Mouse (Mus musculus): ENCODE results near the gene Lrmda. TPM values are rescaled to one million over a fixed set of nuclear protein-coding genes. Genes with fewer than 3 reads are reported as not detected.

Lrmda gene
- polyA plus RNA-seq, 1 experiment, result not detected

- TF ChIP-seq CTCF (IDR thresholded peaks at IDR 0.05; ENCODE audit: borderline replicate concordance, extremely low read depth, insufficient read depth, insufficient read length) (no peak), POLR2A (IDR thresholded peaks at IDR 0.05; ENCODE audit: borderline replicate concordance, extremely low read depth, insufficient read depth, insufficient read length, poor library complexity, severe bottlenecking) (no peak)
- peak; percentile 65 for DNase-seq (ENCODE audit: low read depth)
These were observed 334.1 kb downstream of the Lrmda start for GRCm38 (mm10) chr14:22353626-22354025.

GRCm38 (mm10) chr14:22354769-22355574 lies 335.5 kb downstream of the Lrmda start:
- peak; percentile 71 for DNase-seq (ENCODE audit: low read depth)

GRCm38 (mm10) chr14:22357991-22358503 lies 338.5 kb downstream of the Lrmda start:
- TF ChIP-seq POLR2A (IDR thresholded peaks at IDR 0.05; ENCODE audit: borderline replicate concordance, extremely low read depth, insufficient read depth, insufficient read length, poor library complexity, severe bottlenecking), result no peak
- no peak for TF ChIP-seq CTCF (IDR thresholded peaks at IDR 0.05; ENCODE audit: borderline replicate concordance, extremely low read depth, insufficient read depth, insufficient read length)
- peak; percentile 92 for DNase-seq (ENCODE audit: low read depth)

More at GRCm38 (mm10) chr14:22354769-22355574, 335.5 kb downstream of the Lrmda start:
- no peak for TF ChIP-seq POLR2A (IDR thresholded peaks at IDR 0.05; ENCODE audit: borderline replicate concordance, extremely low read depth, insufficient read depth, insufficient read length, poor library complexity, severe bottlenecking)

GRCm38 (mm10) chr14:22364010-22364748 lies 344.7 kb downstream of the Lrmda start:
- TF ChIP-seq POLR2A (IDR thresholded peaks at IDR 0.05; ENCODE audit: borderline replicate concordance, extremely low read depth, insufficient read depth, insufficient read length, poor library complexity, severe bottlenecking) (no peak), CTCF (IDR thresholded peaks at IDR 0.05; ENCODE audit: borderline replicate concordance, extremely low read depth, insufficient read depth, insufficient read length) (no peak)
- DNase-seq (ENCODE audit: low read depth), result peak; percentile 44

GRCm38 (mm10) chr14:22364771-22365355 lies 345.4 kb downstream of the Lrmda start:
- peak; percentile 56 for DNase-seq (ENCODE audit: low read depth)
- TF ChIP-seq CTCF (IDR thresholded peaks at IDR 0.05; ENCODE audit: borderline replicate concordance, extremely low read depth, insufficient read depth, insufficient read length) (no peak), POLR2A (IDR thresholded peaks at IDR 0.05; ENCODE audit: borderline replicate concordance, extremely low read depth, insufficient read depth, insufficient read length, poor library complexity, severe bottlenecking) (no peak)

GRCm38 (mm10) chr14:22367615-22368014 lies 348.1 kb downstream of the Lrmda start:
- peak; percentile 64 for DNase-seq (ENCODE audit: low read depth)
- TF ChIP-seq CTCF (IDR thresholded peaks at IDR 0.05; ENCODE audit: borderline replicate concordance, extremely low read depth, insufficient read depth, insufficient read length) (no peak), POLR2A (IDR thresholded peaks at IDR 0.05; ENCODE audit: borderline replicate concordance, extremely low read depth, insufficient read depth, insufficient read length, poor library complexity, severe bottlenecking) (no peak)

- DNase-seq (ENCODE audit: low read depth), result no peak
- TF ChIP-seq CTCF (IDR thresholded peaks at IDR 0.05; ENCODE audit: borderline replicate concordance, extremely low read depth, insufficient read depth, insufficient read length) (no peak), POLR2A (IDR thresholded peaks at IDR 0.05; ENCODE audit: borderline replicate concordance, extremely low read depth, insufficient read depth, insufficient read length, poor library complexity, severe bottlenecking) (no peak)
These were observed 351.6 kb downstream of the Lrmda start for GRCm38 (mm10) chr14:22371136-22371535.

GRCm38 (mm10) chr14:22372666-22373360 lies 353.3 kb downstream of the Lrmda start:
- no peak for TF ChIP-seq POLR2A (IDR thresholded peaks at IDR 0.05; ENCODE audit: borderline replicate concordance, extremely low read depth, insufficient read depth, insufficient read length, poor library complexity, severe bottlenecking)
- TF ChIP-seq CTCF (IDR thresholded peaks at IDR 0.05; ENCODE audit: borderline replicate concordance, extremely low read depth, insufficient read depth, insufficient read length), result no peak
- DNase-seq (ENCODE audit: low read depth), result no peak

- TF ChIP-seq POLR2A (IDR thresholded peaks at IDR 0.05; ENCODE audit: borderline replicate concordance, extremely low read depth, insufficient read depth, insufficient read length, poor library complexity, severe bottlenecking) (no peak), CTCF (IDR thresholded peaks at IDR 0.05; ENCODE audit: borderline replicate concordance, extremely low read depth, insufficient read depth, insufficient read length) (no peak)
- no peak for DNase-seq (ENCODE audit: low read depth)
These were observed 353.8 kb downstream of the Lrmda start for GRCm38 (mm10) chr14:22373361-22373745.

- no peak for DNase-seq (ENCODE audit: low read depth)
These were observed 357.6 kb downstream of the Lrmda start for GRCm38 (mm10) chr14:22377148-22377547.

More at GRCm38 (mm10) chr14:22377148-22377547, 357.6 kb downstream of the Lrmda start:
- TF ChIP-seq CTCF (IDR thresholded peaks at IDR 0.05; ENCODE audit: borderline replicate concordance, extremely low read depth, insufficient read depth, insufficient read length), result no peak
- no peak for TF ChIP-seq POLR2A (IDR thresholded peaks at IDR 0.05; ENCODE audit: borderline replicate concordance, extremely low read depth, insufficient read depth, insufficient read length, poor library complexity, severe bottlenecking)
